Mouse (Mus musculus) hindbrain, embryonic 10.5 days (tissue): ENCODE measurements at regions not wholly inside any gene's neighbourhood (a gene's known extent, or its start where the extent isn't known, plus 50 kb on each side); places are given as distances from the start of the nearest gene placed in this dataset.

ENCODE experiments used
- DNase-seq: peaks from one replicate; pipeline ENCODE4 v3.0.0-alpha.2; 2017; ENCODE audit warnings: low spot score
- H3K27ac ChIP-seq: fragments of 300-500 bp; sonication (generic); 2 replicates; pipeline ENCODE4 v1.5.1; 2016; ENCODE audit warnings: mild to moderate bottlenecking, moderate library complexity
- H3K27me3 ChIP-seq: fragments of 300-500 bp; sonication (generic); 2 replicates; pipeline ENCODE4 v1.6.1; 2016; ENCODE audit warnings: mild to moderate bottlenecking; ENCODE audit not compliant: poor library complexity, insufficient read depth, severe bottlenecking
- H3K36me3 ChIP-seq: fragments of 300-500 bp; sonication (generic); 2 replicates; pipeline ENCODE4 v1.6.1; 2016; ENCODE audit warnings: mild to moderate bottlenecking, moderate library complexity
- H3K4me1 ChIP-seq: fragments of 300-500 bp; sonication (generic); replicated peaks from 2 replicates; pipeline ENCODE4 v1.6.1; 2016; ENCODE audit warnings: mild to moderate bottlenecking
- H3K4me3 ChIP-seq: fragments of 300-500 bp; sonication (generic); 2 replicates; pipeline ENCODE4 v1.5.1; 2016; ENCODE audit warnings: mild to moderate bottlenecking, moderate library complexity
- H3K9me3 ChIP-seq: fragments of 300-500 bp; sonication (generic); 2 replicates; pipeline ENCODE4 v1.6.1; 2016; ENCODE audit warnings: mild to moderate bottlenecking, moderate library complexity
- WGBS: fragments of 180-500 bp; shearing (Covaris S2); methylation state at CpG from one replicate; pipeline ENCODE4 v1.1.7; 2016; 5-methylcytosine and 5-hydroxymethylcytosine counted together

- peaks cover 8% of the 10 kb centered on the region; the same call in 1 of the 2 replicates for H3K4me1 ChIP-seq
- no peaks in the 10 kb centered on the region for H3K36me3 ChIP-seq
- no peak for DNase-seq
- 76% methylated on average over 9 of the region's 9 CpGs for WGBS
- no peak overlapping the region for H3K4me3 ChIP-seq
- no peak overlapping the region for H3K27ac ChIP-seq
- H3K9me3 ChIP-seq, result 0 out of 2 replicates have a peak, but pooled peaks cover 5% of the 10 kb centered on the region
- H3K27me3 ChIP-seq, result no peaks in the 10 kb centered on the region
Measured at GRCm38 (mm10) chr3:54589976-54590375, 102.6 kb upstream of the Supt20 start.

GRCm38 (mm10) chr3:54591160-54591559 is 101.4 kb upstream of the Supt20 start:
- H3K27ac ChIP-seq, result no peak overlapping the region
- 69% methylated on average over 3 of the region's 3 CpGs for WGBS
- H3K4me3 ChIP-seq, result no peak overlapping the region
- no peaks in the 10 kb centered on the region for H3K36me3 ChIP-seq
- H3K27me3 ChIP-seq, result no peaks in the 10 kb centered on the region
- DNase-seq, result no peak
- H3K9me3 ChIP-seq, result 0 out of 2 replicates have a peak, but pooled peaks cover 5% of the 10 kb centered on the region
- peaks cover 8% of the 10 kb centered on the region; the same call in 1 of the 2 replicates for H3K4me1 ChIP-seq

GRCm38 (mm10) chr3:54592064-54592463 is 100.5 kb upstream of the Supt20 start:
- Histone ChIP-seq H3K4me1 (peaks cover 8% of the 10 kb centered on the region; the same call in 1 of the 2 replicates), H3K9me3 (0 out of 2 replicates have a peak, but pooled peaks cover 5% of the 10 kb centered on the region), H3K27ac (no peak overlapping the region), H3K36me3 (no peaks in the 10 kb centered on the region), H3K27me3 (no peaks in the 10 kb centered on the region), H3K4me3 (no peak overlapping the region)
- DNase-seq, result no peak
- 76% methylated on average over 2 of the region's 2 CpGs for WGBS

- DNase-seq, result no peak
- H3K27ac ChIP-seq, result no peak overlapping the region
- H3K36me3 ChIP-seq, result no peaks in the 10 kb centered on the region
- peaks cover 8% of the 10 kb centered on the region; the same call in 1 of the 2 replicates for H3K4me1 ChIP-seq
- no peaks in the 10 kb centered on the region for H3K27me3 ChIP-seq
- H3K9me3 ChIP-seq, result 0 out of 2 replicates have a peak, but pooled peaks cover 5% of the 10 kb centered on the region
- WGBS, result 75% methylated on average over 14 of the region's 14 CpGs
- no peak overlapping the region for H3K4me3 ChIP-seq
Measured at GRCm38 (mm10) chr3:54592655-54593428, 99.8 kb upstream of the Supt20 start.

GRCm38 (mm10) chr3:54595193-54595592 is 97.4 kb upstream of the Supt20 start:
- Histone ChIP-seq H3K9me3 (0 out of 2 replicates have a peak, but pooled peaks cover 5% of the 10 kb centered on the region), H3K27me3 (no peaks in the 10 kb centered on the region), H3K4me3 (no peak overlapping the region), H3K27ac (no peak overlapping the region), H3K4me1 (peaks cover 21% of the 10 kb centered on the region), H3K36me3 (no peaks in the 10 kb centered on the region)
- 88% methylated on average over 3 of the region's 3 CpGs for WGBS
- no peak for DNase-seq

- no peaks in the 10 kb centered on the region for H3K27me3 ChIP-seq
- WGBS, result 85% methylated on average over 11 of the region's 11 CpGs
- H3K36me3 ChIP-seq, result no peaks in the 10 kb centered on the region
- H3K4me3 ChIP-seq, result no peak overlapping the region
- H3K9me3 ChIP-seq, result 0 out of 2 replicates have a peak, but pooled peaks cover 5% of the 10 kb centered on the region
- H3K4me1 ChIP-seq, result peaks cover 20% of the 10 kb centered on the region
- H3K27ac ChIP-seq, result no peak overlapping the region
- DNase-seq, result no peak
Measured at GRCm38 (mm10) chr3:54597326-54598274, 95.0 kb upstream of the Supt20 start.

- WGBS, result 51% methylated on average over 5 of the region's 5 CpGs
- no peak overlapping the region for H3K27ac ChIP-seq
- H3K4me1 ChIP-seq, result peaks cover 13% of the 10 kb centered on the region
- no peaks in the 10 kb centered on the region for H3K27me3 ChIP-seq
- H3K36me3 ChIP-seq, result no peaks in the 10 kb centered on the region
- H3K9me3 ChIP-seq, result 0 out of 2 replicates have a peak, but pooled peaks cover 5% of the 10 kb centered on the region
- no peak overlapping the region for H3K4me3 ChIP-seq
- peak; percentile 29 for DNase-seq
Measured at GRCm38 (mm10) chr3:54598296-54598695, 94.3 kb upstream of the Supt20 start.

- no peaks in the 10 kb centered on the region for H3K36me3 ChIP-seq
- H3K9me3 ChIP-seq, result no peaks in the 10 kb centered on the region
- 87% methylated on average over 4 of the region's 4 CpGs for WGBS
- H3K4me1 ChIP-seq, result no peaks in the 10 kb centered on the region
- no peaks in the 10 kb centered on the region for H3K27me3 ChIP-seq
- H3K27ac ChIP-seq, result no peak overlapping the region
- DNase-seq, result no peak
- H3K4me3 ChIP-seq, result no peak overlapping the region
Measured at GRCm38 (mm10) chr3:54604705-54605379, 87.8 kb upstream of the Supt20 start.

- Histone ChIP-seq H3K9me3 (no peaks in the 10 kb centered on the region), H3K4me1 (no peaks in the 10 kb centered on the region), H3K36me3 (no peaks in the 10 kb centered on the region), H3K27ac (no peak overlapping the region), H3K4me3 (no peak overlapping the region), H3K27me3 (no peaks in the 10 kb centered on the region)
- no peak for DNase-seq
- WGBS, result 75% methylated on average over 10 of the region's 10 CpGs
Measured at GRCm38 (mm10) chr3:54611431-54611990, 81.1 kb upstream of the Supt20 start.

- Histone ChIP-seq H3K4me3 (no peak overlapping the region), H3K27ac (no peak overlapping the region), H3K36me3 (no peaks in the 10 kb centered on the region), H3K4me1 (no peaks in the 10 kb centered on the region), H3K9me3 (peaks cover 5% of the 10 kb centered on the region; the same call in 1 of the 2 replicates), H3K27me3 (no peaks in the 10 kb centered on the region)
- no peak for DNase-seq
- 74% methylated on average over 2 of the region's 2 CpGs for WGBS
Measured at GRCm38 (mm10) chr3:54613845-54614244, 78.8 kb upstream of the Supt20 start.

GRCm38 (mm10) chr3:54617298-54617697 is 75.3 kb upstream of the Supt20 start:
- DNase-seq, result no peak
- no peaks in the 10 kb centered on the region for H3K36me3 ChIP-seq
- H3K27ac ChIP-seq, result no peak overlapping the region
- H3K4me3 ChIP-seq, result no peak overlapping the region
- no peaks in the 10 kb centered on the region for H3K27me3 ChIP-seq
- 92% methylated on average over 4 of the region's 4 CpGs for WGBS
- H3K4me1 ChIP-seq, result no peaks in the 10 kb centered on the region
- peaks cover 5% of the 10 kb centered on the region; the same call in 1 of the 2 replicates for H3K9me3 ChIP-seq

- Histone ChIP-seq H3K36me3 (no peaks in the 10 kb centered on the region), H3K9me3 (peaks cover 5% of the 10 kb centered on the region; the same call in 1 of the 2 replicates), H3K27me3 (no peaks in the 10 kb centered on the region), H3K27ac (no peak overlapping the region), H3K4me1 (no peaks in the 10 kb centered on the region), H3K4me3 (no peak overlapping the region)
- WGBS, result 94% methylated on average over 4 of the region's 4 CpGs
- no peak for DNase-seq
Measured at GRCm38 (mm10) chr3:54618286-54618685, 74.3 kb upstream of the Supt20 start.
